Mouse (Mus musculus) left cerebral cortex, adult 11 months (tissue): ENCODE measurements at regions not wholly inside any gene's neighbourhood (a gene's known extent, or its start where the extent isn't known, plus 50 kb on each side); places are given as distances from the start of the nearest gene placed in this dataset.

Source experiments
- DNase-seq: peaks from one replicate; pipeline ENCODE4 v3.0.0; 2022; ENCODE audit warnings: low spot score

DNA sequence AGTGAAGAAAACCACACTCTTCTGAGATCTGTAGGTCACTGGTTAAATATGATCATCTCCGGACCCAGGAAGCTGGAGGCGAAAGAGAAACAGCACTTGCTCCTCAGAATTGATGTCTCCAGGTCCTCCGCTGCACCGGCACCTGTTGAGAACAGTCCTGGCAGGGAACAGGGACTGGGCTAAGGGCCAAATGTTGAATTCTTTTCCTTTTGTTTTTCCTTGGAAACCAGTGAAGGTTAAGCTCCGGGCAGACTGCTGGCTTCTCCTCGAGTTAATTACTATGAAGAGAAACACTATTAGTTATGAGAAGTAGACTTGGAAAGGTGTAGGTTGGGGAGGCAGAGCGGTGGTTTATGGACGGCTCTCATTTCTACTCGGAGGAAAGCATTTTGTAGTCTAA is 242.7 kb downstream of the Rngtt start:
- DNase-seq, result no peak

DNA sequence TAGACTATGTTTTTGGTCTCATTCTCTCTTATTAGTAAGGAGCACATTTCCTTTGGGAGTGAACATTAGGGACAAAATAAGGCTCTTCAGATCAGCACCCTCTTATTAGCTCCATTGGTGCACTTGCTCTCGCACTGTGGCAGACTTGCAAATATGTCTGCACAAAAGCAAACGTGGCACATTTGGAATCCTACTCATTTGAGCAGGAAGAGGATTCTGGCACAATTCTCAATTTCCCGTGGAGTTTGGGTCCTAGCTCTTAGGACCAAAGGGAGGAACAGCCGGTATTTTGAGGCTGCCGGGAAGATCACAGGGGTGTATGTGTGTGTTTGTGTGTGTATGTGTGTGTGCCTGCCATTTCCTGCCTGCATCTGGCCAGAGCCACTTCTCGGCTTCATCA is 244.5 kb downstream of the Rngtt start:
- no peak for DNase-seq

DNA sequence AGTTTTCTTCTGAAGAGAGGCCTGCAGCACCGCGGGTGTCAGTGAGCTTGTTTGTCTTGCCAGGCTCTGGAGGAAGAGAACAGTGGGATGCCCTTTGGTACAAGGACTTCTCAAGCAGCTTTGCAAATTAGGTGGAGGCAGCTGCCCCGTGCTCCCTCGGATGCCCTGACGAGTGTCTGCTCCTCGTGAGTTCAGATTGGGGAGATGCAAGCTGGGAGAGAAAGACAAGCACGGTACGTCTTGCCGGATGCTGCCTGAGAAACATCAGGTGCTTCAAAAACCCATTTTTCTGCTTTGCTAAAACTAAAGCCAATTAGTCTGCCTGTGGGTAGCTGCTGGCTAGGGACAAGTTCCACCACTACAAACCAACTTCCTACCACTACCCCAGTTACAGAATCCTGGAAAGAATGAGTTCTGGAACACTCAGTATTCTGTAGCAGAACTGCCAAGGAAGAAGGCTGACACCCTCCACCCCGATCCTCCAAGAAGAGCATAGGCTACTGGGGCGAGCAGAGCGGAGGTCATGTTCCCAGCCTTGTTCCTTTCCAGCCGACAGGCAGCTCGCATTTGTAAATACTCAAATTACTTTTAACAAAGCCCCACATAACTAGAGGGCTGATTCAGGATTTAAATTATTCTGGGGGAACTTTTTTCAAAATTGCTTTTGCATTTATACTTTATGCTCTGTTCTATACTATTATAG is 245.3 kb downstream of the Rngtt start:
- no peak for DNase-seq

DNA sequence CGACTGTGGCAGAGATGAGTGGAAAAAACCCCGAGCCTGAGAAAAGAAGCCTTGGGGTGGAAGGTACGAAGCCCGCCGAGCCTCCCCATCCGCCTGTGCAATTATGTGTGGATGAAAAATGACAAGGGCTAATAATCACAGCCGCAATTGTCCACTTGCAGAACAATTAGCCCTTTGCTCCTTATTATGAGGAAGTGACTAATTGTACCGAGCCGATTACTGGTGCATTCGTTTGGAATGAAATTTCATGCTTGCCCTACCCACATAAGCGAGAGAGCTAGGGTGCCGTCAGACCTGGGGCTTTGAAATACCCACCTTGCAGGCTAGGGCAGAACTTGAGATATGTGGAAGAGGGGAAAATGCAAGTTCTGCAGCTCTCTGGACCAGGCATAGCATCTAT is 245.9 kb downstream of the Rngtt start:
- no peak for DNase-seq

DNA sequence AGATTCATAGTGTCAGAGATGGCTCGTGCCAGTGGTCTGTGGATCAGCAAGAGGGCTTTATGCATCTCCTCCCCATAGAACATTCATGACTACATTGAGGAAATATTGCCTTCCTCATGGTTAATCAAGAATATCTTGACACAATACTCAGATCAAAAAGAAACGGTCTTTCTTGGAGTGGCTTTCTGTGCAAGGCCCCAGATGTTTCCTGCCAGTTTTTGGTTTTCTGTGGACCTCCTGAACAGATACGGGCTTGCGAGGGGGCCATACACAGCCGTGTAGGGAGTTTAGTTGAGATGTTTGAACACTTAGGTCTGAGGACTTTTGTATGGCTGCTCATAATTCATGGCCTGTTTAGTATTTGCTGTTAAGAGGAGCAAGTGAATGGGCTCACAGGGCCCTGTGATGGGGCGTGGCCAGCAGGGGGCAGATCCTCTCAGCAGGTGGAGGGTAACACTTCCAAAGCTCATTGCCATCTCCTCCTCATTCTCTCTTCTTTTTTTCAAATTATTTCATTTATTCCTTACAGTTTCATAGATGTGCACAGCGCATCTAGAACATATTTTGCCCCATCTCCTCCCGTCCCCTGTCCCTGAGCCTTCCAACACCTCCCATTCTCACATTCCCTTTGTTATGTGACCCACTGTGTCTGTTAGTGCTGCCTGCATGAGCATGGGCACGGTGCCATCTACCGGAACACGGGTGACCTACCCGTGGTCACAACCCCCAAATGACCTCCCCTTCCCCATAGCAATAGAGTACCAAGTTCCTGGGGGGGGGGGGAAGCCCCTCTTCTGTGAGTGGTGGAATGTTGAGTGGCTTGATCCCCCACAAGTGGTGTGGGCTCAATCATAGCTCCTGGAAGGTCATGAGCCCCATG is 246.8 kb downstream of the Rngtt start:
- DNase-seq, result no peak

DNA sequence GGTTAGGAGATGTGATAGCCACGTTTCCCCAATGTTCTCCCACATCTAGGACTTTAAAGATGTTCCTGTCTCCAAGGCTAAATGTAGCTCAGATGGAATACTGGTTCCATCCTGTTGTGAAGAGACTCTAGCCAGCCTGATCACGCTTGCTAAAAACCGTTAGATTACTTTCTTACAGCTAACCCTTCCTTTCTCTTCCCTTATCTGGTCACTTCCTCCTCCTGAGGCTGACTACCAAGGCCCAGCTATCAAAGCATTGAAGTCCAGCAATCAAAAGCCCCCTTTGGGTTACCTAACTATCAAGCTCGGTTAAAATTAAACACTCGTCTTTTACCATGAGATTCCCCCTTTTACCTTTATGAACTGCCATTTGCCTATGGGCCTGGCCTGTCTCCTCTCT is 260.2 kb downstream of the Rngtt start:
- DNase-seq, result no peak

DNA sequence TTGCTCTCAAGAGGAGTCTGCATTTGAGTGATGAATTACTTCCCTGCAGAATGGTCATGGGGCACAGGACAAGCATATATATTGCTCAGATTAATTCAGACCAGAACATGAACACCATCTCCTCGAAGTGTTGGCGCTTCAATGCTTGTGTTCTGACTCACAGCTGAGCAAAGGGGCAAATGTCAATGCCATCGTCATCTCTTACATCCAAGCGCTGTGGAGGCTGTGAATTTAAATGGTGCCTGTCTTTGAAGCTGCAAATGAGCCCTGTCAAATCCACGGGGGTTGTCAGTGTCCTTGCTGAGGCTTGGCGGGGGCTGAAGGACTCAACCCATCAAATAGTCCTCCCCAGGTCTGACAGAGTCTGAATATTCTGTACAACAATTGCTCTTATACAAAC is 261.2 kb downstream of the Rngtt start:
- no peak for DNase-seq

DNA sequence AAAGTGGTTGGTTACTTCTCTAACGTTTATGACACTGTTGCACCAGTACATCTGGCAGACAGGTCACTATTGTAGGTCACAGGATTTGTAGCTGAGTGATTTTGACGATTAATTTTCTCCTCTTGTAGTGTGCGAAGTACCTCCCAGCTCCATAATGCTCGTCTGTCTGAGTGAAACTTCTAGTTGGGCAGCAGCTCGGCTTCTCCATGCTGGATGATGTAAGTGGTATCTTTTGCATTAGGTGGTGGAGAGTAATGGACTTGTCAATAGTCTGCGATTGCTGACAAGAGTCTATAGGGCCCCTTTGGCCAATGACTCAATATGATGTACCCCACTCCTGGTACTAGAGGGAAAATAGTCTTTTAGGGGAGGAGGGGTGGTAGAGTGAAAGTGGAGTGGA is 267.5 kb downstream of the Rngtt start:
- no peak for DNase-seq

DNA sequence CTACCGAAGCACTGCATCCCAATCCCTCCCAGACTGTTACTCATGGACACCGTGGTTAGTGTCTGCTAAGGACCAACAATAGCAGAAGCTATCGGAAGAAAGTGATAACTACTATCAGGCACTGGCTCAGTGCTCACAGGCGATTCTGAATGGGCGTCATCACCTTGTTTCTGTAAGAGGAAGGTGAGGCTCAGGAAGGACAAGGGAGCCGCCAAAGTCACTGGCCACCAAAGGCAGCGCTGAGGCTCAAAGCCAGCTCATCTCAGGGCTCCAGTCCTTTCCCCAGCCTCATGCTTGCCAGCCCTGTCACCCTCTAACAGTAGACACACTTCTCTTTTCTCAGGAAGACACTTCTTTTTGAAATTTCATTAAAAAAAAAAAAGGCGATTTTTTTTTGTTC is 270.4 kb downstream of the Rngtt start:
- no peak for DNase-seq

DNA sequence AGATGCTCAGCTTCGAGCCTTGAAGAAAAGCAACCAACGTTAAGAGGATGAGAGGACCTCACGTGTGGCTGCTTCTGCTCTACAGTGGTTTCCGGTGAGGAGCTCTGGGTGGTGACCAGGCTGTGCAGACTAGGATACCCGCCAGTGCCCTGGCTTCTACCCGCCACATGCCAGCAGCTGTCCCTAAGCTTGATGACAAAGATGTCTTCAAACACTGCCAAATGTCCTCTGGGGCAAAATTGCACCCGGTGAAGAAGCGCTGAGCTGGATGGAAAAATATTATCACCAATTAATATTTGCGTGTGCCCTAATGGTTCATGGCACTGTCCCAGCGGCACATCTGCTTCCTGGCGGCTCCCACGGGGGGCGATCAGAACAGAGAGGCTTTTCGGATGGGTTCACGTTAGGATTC is 271.1 kb downstream of the Rngtt start:
- no peak for DNase-seq

DNA sequence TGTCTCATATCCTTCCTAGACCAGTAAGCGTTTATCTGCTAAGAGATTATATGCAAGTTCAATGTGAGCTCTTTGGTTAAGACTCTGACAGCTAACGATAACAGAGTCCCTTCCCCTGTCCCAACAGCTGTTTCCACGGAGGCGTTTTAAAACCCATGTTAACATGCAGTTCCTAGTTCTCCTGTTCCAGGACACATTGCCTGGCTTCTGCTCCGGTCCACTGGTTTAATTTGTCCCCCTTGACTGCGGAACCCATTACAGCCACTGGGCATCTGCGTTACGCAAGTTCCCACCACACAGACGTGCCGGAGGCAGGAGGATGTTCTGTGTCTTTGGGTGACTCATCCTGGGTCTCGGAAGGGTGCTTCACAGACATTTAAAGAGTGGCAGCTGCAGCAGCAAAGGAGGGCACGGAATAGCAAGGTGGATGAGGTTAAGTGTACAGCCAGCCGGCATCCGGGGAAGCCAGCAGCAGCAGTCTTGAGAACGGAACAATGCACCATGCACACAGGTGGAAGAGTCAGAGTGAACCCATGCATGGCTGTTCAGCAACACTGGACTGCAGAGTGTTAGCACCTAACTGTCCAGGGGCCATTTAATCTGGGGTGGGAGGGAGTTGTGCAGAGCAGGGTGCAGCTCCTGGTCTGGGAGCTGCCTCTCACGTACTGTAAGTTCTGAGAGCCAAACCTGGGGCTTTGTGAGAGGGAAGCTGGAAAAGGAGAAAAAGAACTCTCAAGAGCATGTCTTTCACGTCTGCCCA is 271.8 kb downstream of the Rngtt start:
- no peak for DNase-seq

DNA sequence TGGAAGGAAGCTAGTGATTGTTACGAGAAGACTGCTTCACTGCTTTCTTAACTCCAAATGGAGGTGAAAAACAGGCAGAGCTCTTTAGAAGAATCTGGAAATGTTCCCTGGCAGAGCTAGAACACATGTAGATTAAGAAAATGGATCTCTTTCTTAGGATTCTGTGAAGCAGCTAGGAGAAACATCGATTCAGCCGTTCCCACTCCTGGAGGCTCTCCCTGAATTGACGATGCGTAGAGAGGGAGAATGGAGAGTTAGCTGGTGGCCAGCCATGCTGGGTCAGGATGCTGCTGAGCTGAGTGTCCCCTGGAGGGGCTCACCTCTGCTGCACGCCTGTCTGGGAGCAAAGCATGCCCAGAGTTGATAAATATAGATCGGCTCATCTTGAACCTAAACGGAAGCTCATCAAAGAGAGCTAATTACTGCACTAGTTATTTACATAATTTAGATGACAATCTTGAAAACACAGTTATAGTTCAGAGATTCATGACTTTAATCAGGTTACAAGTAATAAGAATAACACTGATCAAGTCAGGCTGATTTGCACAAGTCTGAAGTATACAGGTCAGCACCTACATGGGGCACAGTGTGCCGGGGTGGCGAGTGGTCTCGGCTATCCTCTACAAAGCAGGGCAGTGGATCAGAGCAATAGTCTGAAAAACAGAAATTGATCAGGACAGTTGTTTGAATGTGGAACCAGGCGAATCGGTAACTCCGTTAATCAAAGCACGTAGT is 273.0 kb downstream of the Rngtt start:
- no peak for DNase-seq

DNA sequence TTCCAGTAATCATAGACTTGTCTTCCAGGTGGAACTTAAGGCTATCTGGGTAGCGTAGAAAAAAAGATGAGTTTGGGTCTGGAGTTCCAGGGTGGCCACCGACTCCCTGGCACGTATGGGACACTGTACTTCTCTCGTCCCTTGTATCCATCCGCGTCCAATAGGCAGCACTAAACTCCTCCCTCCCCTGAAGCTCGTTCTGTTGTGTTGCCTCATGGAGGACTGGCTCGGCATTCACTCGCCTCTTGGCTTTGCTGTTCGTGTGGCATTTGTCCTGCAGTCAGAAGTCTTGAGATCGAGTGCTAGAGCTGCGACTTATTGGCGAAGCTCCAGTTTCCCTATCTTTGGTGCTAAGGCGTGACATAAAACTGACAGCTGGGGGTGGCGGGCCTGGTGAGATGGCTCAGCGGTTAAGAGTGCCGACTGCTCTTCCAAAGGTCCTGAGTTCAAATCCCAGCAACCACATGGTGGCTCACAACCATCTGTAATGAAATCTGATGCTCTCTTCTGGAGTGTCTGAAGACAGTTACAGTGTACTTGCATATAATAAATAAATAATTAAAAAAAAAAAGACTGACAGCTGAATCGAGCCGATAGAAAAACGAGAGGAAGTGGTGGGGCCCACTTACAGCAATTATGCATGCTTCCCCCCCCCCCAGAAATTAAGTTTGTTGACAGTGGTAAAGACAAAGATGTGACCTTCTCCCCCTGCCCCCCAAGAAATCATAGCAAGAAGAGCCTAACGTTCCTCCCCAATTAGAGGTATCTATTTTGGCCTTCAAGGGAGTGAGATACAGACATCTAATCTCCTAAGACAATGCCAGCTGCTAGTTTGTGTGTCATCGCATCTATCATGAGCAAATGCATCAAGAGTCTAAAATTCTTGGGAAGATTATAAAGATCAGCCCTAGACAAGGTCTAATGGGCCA is 274.1 kb downstream of the Rngtt start:
- no peak for DNase-seq

DNA sequence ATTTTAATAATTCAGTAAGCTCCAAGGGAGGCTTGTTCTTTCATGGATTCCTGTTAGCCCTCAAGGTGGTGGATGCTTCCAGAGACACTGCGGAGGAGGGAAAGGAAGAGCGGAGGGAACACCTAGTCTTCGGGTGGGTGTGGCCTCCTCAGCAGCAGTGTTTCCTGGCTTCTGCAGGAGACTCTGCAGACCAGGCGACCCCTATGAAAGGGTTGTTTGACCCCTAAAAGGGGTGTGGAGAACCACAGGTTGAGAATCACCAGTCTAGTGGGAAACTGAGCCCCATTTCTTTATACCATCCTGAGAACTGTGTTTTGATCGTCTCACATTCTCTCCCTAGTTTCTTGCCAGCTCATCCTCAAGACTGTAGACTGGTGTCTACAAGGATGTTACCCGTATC is 275.7 kb downstream of the Rngtt start:
- no peak for DNase-seq

DNA sequence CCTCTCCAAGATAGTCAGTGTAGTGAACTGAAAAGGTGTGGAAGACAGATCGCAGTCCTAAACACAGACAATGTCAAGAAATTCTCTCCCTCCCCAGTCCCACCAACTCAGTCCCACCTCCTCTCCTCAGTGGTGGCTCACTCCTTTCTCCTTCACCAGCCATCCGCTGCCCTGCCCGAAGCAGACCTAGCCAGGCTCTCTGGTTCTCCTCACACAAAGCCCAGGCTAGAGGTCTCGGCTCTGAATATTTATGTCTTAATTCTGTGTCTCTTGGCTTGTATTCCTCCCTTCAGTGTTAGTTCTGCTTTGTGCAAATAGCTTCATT is 276.1 kb downstream of the Rngtt start:
- DNase-seq, result no peak

DNA sequence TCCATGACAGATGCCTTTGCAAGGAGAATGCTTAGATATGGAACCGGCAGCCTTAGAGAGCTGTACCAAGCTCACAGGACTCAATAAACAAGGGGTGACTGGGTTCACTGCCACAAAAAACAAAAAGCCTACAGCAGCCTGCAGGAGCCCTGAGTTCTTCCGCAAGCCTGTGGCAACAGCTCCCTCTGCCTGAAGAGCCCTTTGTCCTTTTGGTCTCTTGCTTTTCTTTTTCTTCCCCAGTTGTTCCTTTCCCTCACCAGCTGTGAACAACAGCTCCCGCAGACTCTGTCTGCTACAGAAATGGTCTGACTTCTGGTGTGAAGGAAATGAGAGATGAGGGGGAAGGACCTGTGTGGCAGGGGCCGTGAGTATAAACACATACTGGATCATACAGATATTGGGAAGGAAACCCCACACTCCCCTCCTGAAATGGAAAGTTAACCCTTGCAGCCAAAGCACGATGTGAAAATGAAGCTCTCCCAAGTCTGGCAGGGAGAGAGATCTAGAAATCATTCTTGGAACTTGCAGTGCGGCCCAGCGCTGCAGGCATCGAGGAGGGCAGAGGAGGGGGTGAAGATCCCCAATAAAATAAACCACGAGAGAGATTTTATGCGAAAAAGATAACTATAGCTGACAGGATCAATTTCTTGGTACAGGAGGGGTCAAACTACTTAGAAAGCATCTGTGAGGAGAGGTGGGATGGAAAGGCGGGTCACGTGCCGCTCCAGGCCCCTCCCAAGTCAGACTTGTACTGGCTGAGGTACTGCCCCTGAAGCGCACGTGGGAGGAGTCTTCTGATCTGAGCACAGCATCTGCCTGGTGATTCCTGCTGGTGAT is 276.7 kb downstream of the Rngtt start:
- peak; percentile 55 for DNase-seq

DNA sequence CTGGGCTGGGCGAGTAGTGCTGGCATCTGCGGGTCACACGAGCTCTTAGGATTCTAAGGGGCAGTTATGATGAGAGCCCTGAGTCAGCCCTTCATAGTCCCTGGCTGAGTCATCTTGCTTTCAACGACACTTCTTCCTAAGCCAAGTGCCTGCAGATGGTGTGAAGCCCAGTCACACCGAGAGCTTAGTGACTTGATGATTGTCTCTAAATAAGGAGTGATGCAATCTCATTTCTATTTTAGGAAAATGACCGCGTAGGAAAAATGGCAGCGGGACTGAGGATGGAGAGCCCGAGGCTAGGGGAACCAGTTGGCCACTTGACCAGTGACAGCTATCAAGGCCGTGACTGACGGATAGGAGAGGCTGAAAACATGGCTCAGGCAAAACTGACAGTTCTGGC is 277.6 kb downstream of the Rngtt start:
- DNase-seq, result no peak

DNA sequence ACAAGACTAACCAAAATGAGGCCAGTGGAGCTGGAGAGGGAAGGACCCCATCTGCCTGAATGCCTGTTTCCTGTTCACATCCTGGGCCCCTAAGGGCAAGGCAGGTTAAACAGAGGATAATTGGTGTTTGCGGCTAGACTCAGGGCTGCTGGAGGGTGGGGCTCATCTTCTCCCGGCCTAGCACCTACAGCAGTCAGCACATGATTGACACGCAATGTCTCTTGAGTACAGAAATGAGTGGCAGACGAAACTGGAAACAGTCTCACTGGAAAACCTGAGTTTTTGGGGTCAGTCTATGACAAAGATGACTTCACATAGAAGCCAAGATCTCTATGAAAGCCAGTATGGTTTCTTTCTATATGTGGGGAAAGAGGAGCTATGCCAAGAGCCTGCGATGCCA is 278.0 kb downstream of the Rngtt start:
- no peak for DNase-seq

DNA sequence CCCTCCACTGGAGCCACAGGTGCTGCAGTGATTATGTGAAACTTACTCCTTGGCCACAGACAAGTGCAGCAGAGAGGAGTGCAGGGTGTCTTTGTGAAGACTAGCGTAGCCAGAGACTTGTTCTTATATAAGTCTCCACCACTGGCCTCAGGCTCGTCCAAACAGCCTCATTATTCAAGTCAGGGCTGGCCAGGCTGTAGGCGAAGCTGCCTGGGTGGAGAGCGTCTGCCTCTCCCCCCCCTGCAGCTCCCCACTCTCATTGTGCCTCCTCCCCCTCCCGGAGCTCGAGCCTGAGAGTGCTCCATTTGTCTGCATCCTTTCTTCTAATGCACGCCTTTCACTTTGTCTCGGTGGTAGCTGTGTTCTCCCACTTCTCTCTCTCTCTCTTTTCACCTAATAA is 279.1 kb downstream of the Rngtt start:
- no peak for DNase-seq

DNA sequence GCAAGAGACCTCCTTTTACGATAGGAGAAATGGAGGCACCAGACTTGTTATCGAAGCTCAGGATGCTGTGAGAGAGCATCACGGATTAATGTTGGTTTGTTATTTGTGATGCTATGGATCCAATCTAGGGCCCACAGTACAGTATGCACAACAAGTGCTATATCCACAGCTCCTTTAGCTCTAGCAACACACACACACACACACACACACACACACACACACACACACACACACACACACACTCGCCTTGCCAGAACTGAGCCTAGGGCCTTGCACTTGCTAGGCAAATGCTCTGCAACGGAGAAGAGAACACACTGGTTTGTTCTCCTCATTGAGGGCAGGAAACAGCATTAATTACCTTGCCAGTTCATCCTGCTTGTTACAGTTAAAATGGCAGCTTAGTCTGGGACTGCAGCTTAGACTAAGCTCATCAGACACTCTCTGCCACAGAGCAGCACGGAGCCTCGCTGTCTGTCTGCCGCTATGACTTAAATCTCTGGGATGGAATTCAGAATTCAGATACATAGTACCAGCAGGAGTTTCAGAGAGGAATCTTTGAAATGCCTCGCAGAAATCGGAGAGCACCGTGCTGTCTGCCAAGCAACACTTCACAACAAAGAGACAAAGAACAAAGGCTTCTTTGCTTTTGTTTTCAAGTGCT is 285.0 kb downstream of the Rngtt start:
- no peak for DNase-seq
